Mouse (Mus musculus): ENCODE data around the gene Sidt1. TPM values are rescaled to one million over a fixed set of nuclear protein-coding genes. Genes with fewer than 3 reads are reported as not detected.

Gene Sidt1
- total RNA-seq (2021), result 10 to 100 TPM; 56.1 to 65.6 TPM
- long read RNA-seq, experiment 1, full-length matches to known transcripts, result 1 of 5 reads
- long read RNA-seq, experiment 1, partial matches to known transcripts, result 2 of 5 reads
- long read RNA-seq, experiment 1, other reads (novel, unspliced or antisense), result 2 of 5 reads
- long read RNA-seq, experiment 2, full-length matches to known transcripts, result 3 of 12 reads
- long read RNA-seq, experiment 2, partial matches to known transcripts, result 0 of 12 reads
- long read RNA-seq, experiment 2, other reads (novel, unspliced or antisense), result 9 of 12 reads

DNA sequence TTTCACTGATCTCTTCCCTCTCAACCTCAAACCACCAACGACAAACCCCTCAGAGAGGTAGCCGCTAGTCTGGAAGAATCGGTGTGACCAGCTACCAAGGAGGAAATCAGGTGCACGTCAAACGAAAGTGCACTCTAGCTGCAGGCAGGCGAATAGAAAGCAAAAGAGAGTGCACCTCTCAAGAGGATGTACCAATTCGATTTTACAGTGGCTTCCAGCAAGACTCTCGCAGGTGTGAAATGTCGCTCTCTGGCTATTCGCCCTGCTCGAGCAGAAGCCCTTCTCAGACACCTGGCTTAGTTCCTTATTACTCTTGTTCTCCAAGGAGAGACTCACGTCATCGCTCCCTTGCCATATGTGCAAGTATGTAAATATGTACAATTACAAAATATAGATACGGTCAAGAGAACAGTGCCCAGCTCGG, at the start of gene Sidt1:
Gene Sidt1, minus strand, starts transcription at position 336 of the 424 bp plus-strand sequence.
- DNase-seq (ENCODE audit: low spot score in 2 of 2), result peak; percentile 30 to 35
- intact Hi-C loops (cut with DNase I), result loop anchor here (5.0 kb wide), 1 partner anchor 61 kb away; no protein-coding TSS in a partner anchor

DNA sequence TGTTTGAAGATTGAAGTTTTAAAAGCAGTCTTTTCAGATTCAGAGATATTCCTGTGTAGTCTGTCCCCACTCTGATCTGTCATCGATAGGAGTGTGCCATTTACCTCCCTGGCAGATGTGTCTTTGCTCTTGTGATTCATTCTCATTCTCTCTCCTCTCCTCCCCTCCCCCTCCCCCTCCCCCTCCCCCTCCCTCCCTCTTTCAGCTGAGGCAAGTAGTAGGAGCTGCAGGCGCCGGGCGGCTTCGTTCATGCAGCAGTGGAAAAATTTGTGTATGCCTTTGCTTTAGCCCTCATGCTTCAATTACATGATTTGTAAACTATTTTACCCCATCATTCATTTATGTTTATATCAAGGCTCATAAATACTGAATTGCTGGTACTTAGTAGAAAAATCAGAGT, 48.6 kb upstream of the Sidt1 start:
- intact Hi-C loops (cut with DNase I), result no loop called here
- no peak for DNase-seq (ENCODE audit: low spot score in 2 of 2)

DNA sequence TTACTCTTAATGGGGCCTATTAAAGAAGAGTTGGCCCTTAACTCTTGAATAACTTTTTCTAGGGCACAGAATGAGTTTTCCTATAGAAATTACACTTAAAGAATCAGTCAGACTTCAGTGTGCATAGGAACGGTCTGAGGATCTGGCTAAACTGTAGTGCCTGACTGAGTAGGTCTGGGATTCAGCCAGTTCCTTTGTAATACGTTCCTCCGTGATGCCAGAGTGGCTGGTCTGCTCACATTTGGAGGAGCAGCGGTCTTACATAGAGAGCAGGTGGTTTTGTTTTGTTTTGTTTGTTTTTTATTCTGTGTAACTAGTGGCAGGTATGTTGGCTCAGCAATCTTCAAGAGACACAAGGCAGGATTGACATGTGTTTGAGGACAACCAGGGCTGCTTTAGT, 47.0 kb upstream of the Sidt1 start:
- intact Hi-C loops (cut with DNase I), result no loop called here

DNA sequence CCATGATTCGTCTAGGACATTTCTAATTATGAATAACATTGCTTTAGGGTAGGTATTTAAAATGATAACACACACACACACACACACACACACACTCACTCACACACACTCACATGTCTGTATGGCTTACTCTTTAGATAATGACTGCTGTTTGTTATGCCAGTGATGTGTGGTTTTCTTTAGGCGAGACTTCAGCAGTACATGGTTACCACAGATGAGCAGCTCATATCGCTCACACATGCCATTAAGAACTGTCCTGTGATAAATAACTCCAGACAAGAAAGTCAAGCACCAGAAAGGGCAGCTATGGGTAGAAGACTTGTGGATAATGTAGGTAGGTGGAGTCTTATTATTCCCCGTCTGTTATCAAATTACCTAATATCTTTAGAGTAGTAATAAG, 42.5 kb upstream of the Sidt1 start:
- no peak for DNase-seq (ENCODE audit: low spot score in 2 of 2)
- intact Hi-C loops (cut with DNase I), result no loop called here

More for the DNA sequence above, 47.0 kb upstream of the Sidt1 start:
- DNase-seq (ENCODE audit: low spot score in 2 of 2), result no peak

DNA sequence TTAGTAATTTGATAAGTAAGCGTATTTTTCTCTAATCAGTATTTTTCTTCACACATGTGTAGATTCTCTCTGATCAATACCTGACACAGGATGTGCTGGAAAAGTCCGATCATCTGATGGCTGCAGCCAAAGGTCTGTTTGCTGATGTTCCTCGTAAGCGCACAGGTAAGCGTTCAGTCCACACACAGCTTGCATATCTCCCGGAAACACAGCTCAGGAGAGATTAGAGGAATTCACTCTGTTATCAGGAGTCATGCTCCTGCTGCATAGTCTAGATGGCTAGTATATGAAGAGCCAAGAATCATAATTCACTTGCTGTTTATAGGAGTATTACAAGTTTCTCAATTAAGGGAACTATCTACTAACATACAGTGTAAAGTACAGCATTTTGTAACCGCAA, 32.5 kb upstream of the Sidt1 start:
- DNase-seq (ENCODE audit: low spot score in 2 of 2), result no peak
- intact Hi-C loops (cut with DNase I), result loop anchor here (10.0 kb wide), 1 partner anchor 71 kb away; no protein-coding TSS in a partner anchor

DNA sequence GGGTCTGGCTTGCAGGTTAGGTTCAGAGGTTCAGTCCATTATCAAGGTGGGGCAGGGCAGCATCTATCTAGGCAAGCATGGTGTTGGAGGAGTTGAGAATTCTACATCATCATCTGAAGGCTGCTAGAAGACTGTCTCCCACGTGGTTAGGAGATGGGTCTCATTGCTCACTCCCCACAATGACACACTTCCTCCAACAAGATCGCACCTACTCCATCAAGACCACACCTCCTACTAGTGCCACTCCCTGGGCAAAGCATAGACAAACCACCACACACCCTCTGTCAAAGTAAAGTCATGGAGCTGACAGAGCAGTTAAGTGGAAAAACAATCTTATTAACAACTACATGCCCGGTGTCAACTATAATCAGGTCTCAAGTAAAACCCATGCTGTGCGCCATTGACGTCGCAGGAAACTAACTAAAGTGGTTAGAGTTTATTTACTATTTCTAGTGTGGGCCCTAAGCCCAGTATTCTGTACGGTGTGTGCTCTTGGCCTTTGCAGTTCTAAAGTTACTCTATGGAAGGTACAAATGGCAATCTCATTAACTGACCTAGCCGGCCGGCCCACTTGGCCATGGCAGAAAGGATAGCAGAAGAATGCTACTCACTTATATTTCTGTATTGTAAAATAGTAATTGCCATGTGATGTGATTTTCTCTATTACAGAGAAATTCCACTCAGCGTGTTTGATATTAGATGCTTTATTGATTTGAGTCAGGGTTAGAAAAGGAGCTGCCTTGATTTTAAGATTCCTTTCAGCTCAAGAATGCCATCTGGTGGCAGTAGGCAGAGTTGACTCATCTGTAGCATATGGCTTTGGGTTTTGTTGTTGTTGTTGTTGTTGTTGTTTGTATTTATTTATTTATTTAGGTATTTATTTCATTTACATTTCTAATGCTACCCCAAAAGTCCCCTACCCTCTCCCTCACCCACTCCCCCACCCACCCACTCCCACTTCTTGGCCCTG, 29.2 kb upstream of the Sidt1 start:
- intact Hi-C loops (cut with DNase I), result loop anchor here (2.0 to 10.0 kb wide), 2 partner anchors 67 to 119 kb away; no protein-coding TSS in a partner anchor
- DNase-seq (ENCODE audit: low spot score in 2 of 2), result peak; percentile 18 to 41

DNA sequence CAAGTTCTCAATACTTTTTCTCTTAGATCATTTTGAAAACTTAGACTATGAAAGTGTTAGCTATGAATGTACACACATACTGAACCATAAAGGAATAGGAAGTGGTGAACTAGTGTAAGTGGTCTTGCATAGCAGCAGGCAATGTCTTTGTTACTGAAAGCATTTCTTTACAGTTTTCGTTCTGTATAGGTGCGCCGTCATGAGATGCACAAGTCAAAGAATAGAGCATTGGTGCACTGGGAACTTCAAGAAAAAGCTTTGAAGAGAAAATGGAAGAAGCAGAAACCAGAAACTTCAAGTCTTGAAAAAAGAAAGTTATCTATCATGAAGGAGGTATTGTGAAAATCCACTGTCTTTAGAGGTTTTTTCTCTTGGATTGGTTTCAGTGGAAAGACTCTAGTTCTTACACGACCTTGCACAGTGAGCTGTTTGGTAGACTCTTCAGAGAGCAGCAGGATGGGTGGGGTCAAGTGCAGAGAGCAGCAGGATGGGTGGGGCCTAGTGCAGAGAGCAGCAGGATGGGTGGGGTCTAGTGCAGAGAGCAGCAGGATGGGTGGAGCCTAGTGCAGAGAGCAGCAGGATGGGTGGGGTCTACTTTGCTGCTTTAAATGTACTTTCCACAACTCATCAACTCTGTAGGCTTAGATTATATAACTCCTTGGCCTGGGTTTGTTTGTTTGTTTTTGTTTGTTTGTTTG, 24.7 kb upstream of the Sidt1 start:
- no peak for DNase-seq (ENCODE audit: low spot score in 2 of 2)
- intact Hi-C loops (cut with DNase I), result loop anchor here (10.0 kb wide), 1 partner anchor 213 kb away; no protein-coding TSS in a partner anchor

DNA sequence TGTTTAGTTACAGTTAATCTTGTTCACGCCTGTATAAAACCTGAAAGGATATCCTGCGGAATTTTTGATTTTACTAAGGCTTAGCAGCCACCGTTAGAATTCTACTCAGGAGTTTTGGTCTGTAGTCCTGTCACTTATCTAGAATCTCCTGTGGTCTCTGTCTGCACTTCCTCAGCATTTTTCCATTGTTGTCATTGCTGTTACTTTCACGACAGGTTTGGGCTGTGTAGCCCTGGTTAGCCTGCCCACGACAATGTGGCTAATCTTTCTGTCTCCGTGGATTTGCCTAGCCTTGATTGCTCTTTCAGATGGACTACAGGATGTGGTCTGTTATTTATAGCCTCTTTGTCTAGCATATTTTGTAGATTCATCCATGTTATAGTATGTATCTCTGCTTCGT, 23.3 kb upstream of the Sidt1 start:
- no peak for DNase-seq (ENCODE audit: low spot score in 2 of 2)
- intact Hi-C loops (cut with DNase I), result loop anchor here (10.0 kb wide), 1 partner anchor 211 kb away; no protein-coding TSS in a partner anchor

DNA sequence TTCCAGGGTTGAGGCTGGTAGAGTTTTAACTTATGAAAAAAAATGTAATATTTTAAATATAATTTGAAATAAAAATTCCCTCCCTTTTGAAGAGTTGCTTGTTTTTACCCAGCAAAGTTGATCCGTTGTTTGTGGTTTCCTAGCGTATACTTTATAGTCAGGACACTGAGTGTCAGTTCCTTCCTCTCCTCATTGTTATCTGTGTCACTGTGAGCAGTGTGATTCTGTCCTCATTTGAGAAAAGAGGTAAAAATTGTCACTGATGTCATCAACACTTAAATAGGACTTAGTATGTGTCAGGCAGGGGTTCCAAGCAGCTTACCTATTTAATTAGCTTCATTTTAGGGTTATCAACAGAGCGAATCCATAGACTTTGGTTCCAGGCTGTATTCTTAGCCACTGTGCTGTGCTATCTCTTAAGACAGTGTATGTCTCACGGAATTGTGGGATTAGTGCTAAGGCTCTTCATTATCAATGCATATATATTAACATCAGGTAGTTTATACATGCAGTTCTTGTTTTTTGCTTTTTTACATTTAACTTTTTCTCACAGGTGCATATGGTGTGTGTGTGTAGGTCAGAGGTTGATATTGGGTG, 16.9 kb upstream of the Sidt1 start:
- intact Hi-C loops (cut with DNase I), result loop anchor here (5.0 to 10.0 kb wide), 2 partner anchors 103 to 205 kb away; no protein-coding TSS in a partner anchor
- no peak for DNase-seq (ENCODE audit: low spot score in 2 of 2)

DNA sequence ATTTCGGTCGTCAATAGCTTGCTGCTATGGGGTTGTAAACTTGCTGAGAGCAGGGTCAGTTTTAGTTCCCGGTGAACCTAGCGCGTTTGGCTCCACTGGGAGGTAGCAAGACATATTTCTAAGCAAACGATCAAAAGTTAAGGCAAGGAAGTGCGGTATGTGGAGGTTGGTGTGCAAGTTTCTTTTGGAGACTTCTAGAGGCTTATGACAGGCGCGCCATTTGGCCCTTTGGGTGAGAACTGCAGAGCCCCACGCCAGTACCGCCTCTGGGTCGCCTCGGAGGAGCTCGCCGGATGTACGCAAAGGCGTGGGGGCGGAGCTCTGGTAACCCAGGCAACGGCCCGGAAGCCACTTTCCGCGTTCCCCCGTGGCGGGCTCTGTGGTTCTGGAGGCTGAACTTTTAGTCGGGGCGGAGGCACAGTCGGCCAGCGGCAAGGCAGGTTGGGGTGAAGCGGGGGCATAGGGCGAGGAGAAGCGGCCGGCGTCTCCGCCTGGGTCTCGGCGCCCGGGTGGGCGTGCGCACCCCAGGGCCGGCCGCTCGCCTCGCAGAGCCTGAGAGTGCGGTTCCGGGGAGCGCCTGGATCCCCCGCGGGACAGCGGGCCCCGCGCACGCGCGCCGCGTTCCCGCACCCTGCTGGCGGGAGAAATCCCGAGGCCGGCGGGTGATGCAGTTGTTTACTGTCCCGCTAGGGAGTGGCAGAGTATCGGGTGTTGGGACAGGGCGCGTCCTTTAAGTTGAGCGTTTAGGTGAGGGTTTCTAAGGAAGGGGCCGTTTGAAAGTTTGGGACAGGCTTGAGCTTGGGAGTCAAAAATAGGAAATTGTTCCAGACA, 14.3 kb upstream of the Sidt1 start, which contains the start of gene Spice1:
Gene Spice1, plus strand, starts transcription at position 51 of the 831 bp plus-strand sequence.
- peak; percentile 92 to 95 for DNase-seq (ENCODE audit: low spot score in 2 of 2)
- intact Hi-C loops (cut with DNase I), result loop anchor here (5.0 kb wide), 1 partner anchor 100 kb away; no protein-coding TSS in a partner anchor

DNA sequence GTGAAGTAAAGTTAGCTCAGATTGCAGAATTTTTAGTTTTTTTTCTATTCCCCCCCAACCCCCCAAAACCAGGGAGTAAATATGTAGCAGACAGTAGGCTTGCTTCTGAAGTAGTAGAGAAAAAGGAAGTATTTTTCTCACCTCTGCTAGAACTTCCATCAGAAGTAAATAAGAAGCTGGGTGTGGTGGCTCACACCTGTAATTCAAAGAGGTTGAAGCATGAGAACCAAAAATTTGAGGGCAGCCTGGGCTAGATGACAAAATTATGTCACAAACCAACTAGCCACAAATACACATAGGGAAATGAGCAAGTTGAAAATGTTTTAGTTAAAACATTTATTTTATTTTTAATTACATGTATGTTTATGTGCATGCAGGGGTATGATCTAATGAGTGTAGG, 4.5 kb upstream of the Sidt1 start:
- no peak for DNase-seq (ENCODE audit: low spot score in 2 of 2)
- intact Hi-C loops (cut with DNase I), result no loop called here

DNA sequence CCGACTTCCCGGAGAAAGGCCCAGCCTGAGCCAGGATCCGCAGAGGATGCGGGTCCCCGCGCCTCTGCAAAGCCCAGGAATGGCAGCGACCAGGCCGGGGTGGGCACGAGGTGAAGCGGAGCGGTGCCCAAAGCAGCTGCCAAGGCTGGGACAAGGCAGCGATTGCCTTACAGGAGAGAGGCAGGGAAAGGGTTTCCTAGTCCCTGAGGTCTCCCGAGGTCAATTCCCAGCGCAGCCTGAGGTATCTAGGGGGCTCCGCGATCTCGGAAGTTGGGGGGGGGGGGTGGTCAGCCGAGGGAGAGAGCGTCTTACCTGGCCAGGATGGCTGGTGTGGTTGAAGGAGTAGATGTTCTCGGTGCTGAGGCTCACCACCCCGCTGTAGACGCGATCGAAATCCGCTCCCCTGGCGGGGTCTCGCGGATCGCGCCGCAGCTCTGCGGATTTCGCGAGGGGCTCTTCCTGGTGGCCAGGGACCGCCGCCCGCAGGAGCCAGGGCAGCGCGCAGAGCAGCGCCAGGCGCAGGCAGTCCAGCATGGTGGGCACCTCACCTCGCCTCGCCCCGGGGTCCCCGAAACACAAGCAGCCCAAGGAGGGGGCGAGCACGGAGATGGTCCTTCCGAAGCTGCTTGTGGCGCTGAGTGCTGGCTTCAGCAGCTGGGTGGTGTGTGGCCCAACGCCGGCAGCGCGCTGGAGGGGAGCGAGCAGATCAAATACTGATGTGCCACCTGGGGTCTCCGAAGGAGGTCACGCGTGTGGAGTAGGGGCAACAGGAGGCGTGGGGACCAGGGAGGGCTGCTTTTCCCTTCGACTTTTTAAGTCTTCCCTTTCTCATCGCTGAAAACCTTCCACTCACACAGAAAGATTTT, 768 bp downstream of the Sidt1 start:
- intact Hi-C loops (cut with DNase I), result loop anchor here (5.0 kb wide), 1 partner anchor 60 kb away; no protein-coding TSS in a partner anchor
- DNase-seq (ENCODE audit: low spot score in 2 of 2), result peak; percentile 16 to 41

DNA sequence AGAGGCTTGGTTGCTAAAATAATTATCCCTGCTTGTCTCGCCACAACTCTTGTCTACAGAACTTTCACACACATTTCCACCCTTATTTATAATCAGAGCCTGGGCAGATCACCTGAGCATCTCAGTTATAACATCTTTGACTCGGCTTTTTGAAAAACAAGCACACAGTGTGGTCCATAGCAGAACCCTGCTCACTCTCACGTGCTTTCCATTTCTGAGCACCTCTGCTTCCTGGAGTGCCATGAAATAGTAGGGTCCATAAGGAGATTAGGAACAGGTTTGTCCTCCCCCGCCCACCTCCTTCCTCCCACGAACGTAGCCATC, 1.4 kb downstream of the Sidt1 start:
- DNase-seq (ENCODE audit: low spot score in 2 of 2), result peak in 1 of 2 experiments; percentile 34
- intact Hi-C loops (cut with DNase I), result loop anchor here (5.0 kb wide), 1 partner anchor 59 kb away; no protein-coding TSS in a partner anchor

DNA sequence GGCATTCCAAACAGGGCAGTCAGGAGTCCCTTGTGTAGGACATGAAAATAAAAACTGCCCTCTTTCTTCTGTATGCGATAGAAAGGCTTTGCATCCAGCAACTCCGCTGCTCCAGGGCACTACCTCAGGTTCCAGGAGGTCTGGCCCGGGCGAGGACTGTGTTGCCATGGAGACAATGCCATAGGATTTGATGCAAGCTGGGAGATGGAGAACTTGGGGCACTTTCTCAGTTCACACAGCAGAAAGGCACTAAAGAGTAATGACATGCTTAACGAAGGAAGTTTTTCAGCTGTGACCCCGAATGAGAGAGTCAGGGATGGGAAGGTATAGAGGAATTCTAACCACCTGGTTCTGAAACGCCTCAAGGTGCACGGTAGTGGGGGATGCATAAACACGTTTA, 1.8 kb downstream of the Sidt1 start:
- DNase-seq (ENCODE audit: low spot score in 2 of 2), result peak in 1 of 2 experiments; percentile 17
- intact Hi-C loops (cut with DNase I), result loop anchor here (5.0 kb wide), 1 partner anchor 59 kb away; no protein-coding TSS in a partner anchor

DNA sequence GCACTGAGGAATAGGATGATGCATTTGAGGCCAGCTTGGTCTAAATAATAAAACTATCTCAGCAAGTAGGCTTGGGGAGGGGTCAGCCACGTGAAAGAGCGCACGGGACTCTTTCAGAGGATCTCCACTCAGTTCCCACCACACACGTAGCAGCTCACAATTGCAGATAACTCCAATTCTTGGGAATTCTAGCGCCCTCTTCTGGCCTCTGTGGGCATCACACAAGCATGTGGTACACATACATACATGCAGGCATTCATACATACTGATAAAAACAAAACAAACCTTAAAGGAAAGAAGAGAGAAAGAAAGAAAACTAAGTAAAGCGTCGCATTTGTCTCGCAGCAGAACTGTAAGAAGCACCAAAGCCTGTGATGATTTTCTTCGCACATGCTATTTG, 2.3 kb downstream of the Sidt1 start:
- intact Hi-C loops (cut with DNase I), result loop anchor here (5.0 kb wide), 1 partner anchor 58 kb away; no protein-coding TSS in a partner anchor

DNA sequence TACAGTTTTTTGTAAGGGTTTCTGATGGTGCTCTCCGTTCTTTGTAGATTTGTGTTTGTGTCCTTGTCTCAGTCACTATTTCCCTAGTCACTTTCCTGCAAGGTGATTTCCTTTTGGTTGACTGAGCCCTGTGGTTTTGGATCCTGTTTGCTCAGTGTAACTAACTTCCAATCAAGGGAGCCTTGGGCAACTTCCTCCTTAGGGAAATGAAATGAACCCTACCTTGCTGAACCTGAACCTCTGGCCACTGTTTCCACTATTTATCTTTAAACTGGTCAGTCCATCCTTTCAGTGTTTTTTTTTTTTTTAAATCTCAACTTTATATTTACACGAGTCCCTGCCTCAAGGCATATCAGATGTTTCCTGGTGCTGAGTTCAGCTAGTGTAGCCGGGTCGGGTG, 4.4 kb downstream of the Sidt1 start:
- intact Hi-C loops (cut with DNase I), result no loop called here
- DNase-seq (ENCODE audit: low spot score in 2 of 2), result no peak

More for the DNA sequence above, 2.3 kb downstream of the Sidt1 start:
- peak in 1 of 2 experiments; percentile 15 for DNase-seq (ENCODE audit: low spot score in 2 of 2)

DNA sequence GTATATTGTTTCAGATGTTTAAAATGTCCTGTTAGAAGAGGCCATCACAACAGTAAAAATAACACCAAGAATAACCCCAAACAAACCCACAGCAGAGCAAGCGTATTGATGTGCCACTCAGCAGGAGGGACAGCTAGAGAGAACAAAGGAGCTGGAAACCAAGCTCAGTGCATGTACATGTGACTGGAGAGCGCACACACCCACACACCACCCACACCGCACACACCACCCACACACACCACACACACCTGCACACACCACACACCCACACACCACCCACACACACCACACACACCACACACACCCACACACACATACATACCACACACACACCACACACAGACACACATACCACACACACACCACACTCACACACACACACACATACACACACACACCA, 12.8 kb downstream of the Sidt1 start:
- no peak for DNase-seq (ENCODE audit: low spot score in 2 of 2)
- intact Hi-C loops (cut with DNase I), result no loop called here
